Mouse (Mus musculus) embryonic fibroblast, embryonic 13.5 days (primary cell): ENCODE results near the gene Uck2.

Experiments
- CTCF ChIP-seq: IDR thresholded peaks from 2 replicates; pipeline ENCODE4 v1.5.1; 2011; ENCODE audit warnings: mild to moderate bottlenecking, control low read depth, low read length, moderate library complexity, borderline replicate concordance; ENCODE audit not compliant: insufficient read depth
- POLR2A ChIP-seq: IDR thresholded peaks from 2 replicates; pipeline ENCODE4 v1.6.1; 2011; ENCODE audit warnings: low read depth, mild to moderate bottlenecking, control low read depth, low read length, moderate library complexity

DNA sequence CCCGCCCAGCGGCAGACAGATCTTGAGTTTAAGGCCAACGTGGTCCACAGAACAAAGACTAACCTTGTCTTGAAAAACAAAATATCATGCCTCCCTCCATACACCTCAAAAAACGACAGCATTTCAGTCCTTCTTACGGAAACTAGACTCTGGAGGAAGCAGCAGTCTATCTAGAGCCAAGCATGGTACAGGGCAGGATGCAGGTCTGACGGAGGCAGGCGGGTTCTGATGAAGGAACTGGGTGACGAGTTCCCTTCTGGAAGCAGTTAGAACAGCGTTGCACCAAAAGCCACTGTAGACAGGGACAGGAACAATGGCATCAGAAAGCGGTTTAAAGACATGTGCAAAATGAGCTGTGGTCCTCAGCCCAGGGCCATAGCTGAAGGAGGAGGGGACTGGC lies 5.1 kb downstream of the Uck2 start:
- TF ChIP-seq POLR2A (no peak), CTCF (no peak)
